Mouse (Mus musculus): ENCODE measurements at regions not wholly inside any gene's neighbourhood (a gene's known extent, or its start where the extent isn't known, plus 50 kb on each side); places are given as distances from the start of the nearest gene placed in this dataset.
"Not testable (repeated sequence)": the region's sequence is repeated elsewhere in the genome, so short reads cannot be mapped to it uniquely, and the experiment has no call there.

DNA sequence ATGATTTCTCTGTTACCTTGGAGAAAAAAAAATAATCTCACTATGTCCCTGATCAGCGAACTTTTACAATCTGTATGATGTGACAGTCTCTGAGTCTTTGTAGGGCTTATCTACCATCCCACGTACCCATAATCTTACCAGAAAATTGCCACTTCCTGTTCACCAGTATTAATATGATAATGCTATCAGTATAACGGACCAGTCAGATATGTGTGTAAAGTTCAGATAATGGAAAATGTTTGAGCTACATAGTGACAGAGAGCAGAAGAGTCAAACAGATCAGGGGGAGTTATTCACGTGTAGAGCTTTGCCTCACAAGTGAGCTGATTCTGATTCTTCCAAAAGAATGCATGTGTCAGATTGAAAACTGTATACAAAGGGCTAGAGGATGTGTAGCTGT lies 466.0 kb upstream of the Fam160b2 start:
- WGBS = 45% methylated on average over 4 of the region's 4 CpGs
- Histone ChIP-seq H3K36me3 (no peaks in the 10 kb centered on the region), H3K27me3 (ENCODE audit: insufficient read depth, poor library complexity, severe bottlenecking) (no peaks in the 10 kb centered on the region), H3K9me3 (no peaks in the 10 kb centered on the region), H3K4me1 (no peaks in the 10 kb centered on the region), H3K4me3 (no peak overlapping the region), H3K27ac (no peak overlapping the region)
- DNase-seq (ENCODE audit: low spot score) = no peak

DNA sequence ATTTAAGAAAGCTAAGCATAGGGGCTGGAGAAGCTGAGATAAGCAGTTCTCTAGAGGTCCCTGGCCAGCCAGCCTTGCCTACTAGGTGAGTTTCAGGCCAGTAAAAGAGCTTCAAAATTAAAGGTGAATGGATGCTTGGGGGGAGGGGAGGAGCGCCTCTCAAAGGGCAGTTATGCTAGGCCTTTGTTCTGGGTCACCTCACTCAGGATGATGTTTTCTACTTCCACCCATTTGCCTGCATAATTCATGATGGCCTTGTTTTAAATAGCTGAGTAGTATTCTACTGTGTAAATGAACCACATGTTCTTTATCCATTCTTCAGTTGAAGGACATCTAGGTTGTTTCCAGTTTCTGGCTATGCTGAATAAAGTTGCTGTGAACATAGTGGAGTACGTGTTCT lies 457.0 kb upstream of the Fam160b2 start:
- Histone ChIP-seq H3K36me3 (no peaks in the 10 kb centered on the region), H3K9me3 (no peaks in the 10 kb centered on the region), H3K27ac (no peak overlapping the region), H3K4me3 (no peak overlapping the region), H3K4me1 (peaks cover 8% of the 10 kb centered on the region), H3K27me3 (ENCODE audit: insufficient read depth, poor library complexity, severe bottlenecking) (no peaks in the 10 kb centered on the region)
- DNase-seq (ENCODE audit: low spot score) = no peak
- 72% methylated on average over 2 of the region's 2 CpGs for WGBS

DNA sequence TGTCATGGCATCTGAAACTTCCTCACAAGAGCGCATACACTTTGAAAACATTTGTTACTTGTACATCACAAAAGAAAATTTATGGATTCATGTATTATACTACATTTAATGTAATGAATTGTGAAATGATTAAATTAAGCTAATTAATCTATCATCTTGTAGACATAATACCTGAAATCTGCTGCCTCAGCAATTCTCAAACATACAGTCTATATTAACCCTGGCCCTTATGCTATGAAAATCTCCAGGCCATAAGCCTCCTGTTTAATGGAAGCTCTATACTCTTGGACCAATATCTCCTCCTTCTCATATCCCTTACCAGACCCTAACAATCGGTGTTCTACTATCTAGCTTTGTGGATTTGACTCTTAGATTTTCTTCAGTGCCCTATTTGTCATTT lies 455.8 kb upstream of the Fam160b2 start:
- WGBS = 85% methylated on average over 2 of the region's 2 CpGs
- no peaks in the 10 kb centered on the region for H3K27me3 ChIP-seq (ENCODE audit: insufficient read depth, poor library complexity, severe bottlenecking)
- no peaks in the 10 kb centered on the region for H3K9me3 ChIP-seq
- no peak overlapping the region for H3K27ac ChIP-seq
- H3K4me1 ChIP-seq = peaks cover 8% of the 10 kb centered on the region
- no peak for DNase-seq (ENCODE audit: low spot score)
- no peak overlapping the region for H3K4me3 ChIP-seq
- H3K36me3 ChIP-seq = no peaks in the 10 kb centered on the region

DNA sequence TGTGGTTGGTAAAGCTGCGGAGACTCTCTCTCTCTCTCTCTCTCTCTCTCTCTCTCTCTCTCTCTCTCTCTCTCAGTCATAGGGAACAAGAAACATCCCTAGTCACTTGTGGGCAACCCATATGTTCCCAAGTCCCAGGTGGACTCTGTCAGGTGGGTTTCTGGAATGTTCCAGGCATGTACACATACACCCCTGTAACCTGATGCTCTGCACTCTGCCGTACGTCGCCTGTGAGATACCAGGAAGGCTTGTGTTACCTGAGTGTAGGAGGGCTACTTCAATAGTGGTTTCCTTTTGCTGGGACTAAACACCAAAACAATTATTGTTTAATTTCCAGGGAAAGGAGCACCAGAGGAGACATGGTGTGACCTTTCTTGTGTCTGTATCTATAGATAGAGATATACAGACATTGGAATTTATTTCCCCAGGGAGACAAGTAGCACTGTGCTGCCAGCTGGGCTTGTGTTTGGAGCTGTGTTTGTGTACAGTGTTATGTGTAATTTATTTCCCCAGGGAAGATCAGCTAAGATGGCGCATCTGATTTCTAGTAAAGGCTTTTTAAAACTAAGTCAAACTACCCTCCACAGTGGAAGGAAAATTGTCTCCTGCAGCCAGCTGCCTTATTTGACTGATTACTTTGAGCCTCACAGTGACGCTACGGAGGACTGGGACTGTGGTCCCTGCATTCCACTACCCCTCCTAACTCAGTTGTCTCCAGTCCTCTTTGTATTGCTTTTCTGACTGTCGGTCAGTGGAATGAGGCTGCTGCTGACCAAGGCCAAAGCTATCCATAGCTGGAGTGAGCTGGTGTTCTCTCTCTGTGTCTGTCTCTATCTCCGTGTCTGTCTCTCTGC lies 454.4 kb upstream of the Fam160b2 start:
- H3K27ac ChIP-seq = no peak overlapping the region
- no peaks in the 10 kb centered on the region for H3K27me3 ChIP-seq (ENCODE audit: insufficient read depth, poor library complexity, severe bottlenecking)
- WGBS = 50% methylated on average over 9 of the region's 9 CpGs
- no peak overlapping the region for H3K4me3 ChIP-seq
- H3K36me3 ChIP-seq = no peaks in the 10 kb centered on the region
- no peak for DNase-seq (ENCODE audit: low spot score)
- peaks cover 8% of the 10 kb centered on the region for H3K4me1 ChIP-seq
- H3K9me3 ChIP-seq = no peaks in the 10 kb centered on the region

DNA sequence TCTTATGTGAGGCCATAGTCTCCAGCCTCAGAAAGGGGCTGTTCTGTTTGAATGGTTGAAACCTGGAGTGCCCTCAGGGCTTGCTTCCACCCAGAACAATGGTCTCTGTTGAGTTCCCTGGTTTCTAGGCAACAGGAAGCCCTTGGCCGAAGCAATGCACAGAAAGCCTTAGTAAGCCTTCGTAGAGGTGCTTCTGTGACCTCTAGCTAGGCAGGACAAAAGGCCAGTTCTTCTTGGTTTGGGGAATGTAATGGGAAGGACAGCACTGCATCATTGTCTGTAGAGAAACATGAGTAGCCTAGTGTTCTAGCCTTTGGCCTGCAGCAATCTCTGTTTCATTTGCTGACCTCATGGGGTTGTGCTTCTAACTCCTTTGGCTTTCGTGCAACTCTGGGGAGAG lies 447.5 kb upstream of the Fam160b2 start:
- Histone ChIP-seq H3K9me3 (no peaks in the 10 kb centered on the region), H3K4me1 (no peaks in the 10 kb centered on the region), H3K27me3 (ENCODE audit: insufficient read depth, poor library complexity, severe bottlenecking) (no peaks in the 10 kb centered on the region), H3K27ac (no peak overlapping the region), H3K4me3 (no peak overlapping the region), H3K36me3 (no peaks in the 10 kb centered on the region)
- WGBS = 50% methylated on average over 3 of the region's 3 CpGs
- no peak for DNase-seq (ENCODE audit: low spot score)

DNA sequence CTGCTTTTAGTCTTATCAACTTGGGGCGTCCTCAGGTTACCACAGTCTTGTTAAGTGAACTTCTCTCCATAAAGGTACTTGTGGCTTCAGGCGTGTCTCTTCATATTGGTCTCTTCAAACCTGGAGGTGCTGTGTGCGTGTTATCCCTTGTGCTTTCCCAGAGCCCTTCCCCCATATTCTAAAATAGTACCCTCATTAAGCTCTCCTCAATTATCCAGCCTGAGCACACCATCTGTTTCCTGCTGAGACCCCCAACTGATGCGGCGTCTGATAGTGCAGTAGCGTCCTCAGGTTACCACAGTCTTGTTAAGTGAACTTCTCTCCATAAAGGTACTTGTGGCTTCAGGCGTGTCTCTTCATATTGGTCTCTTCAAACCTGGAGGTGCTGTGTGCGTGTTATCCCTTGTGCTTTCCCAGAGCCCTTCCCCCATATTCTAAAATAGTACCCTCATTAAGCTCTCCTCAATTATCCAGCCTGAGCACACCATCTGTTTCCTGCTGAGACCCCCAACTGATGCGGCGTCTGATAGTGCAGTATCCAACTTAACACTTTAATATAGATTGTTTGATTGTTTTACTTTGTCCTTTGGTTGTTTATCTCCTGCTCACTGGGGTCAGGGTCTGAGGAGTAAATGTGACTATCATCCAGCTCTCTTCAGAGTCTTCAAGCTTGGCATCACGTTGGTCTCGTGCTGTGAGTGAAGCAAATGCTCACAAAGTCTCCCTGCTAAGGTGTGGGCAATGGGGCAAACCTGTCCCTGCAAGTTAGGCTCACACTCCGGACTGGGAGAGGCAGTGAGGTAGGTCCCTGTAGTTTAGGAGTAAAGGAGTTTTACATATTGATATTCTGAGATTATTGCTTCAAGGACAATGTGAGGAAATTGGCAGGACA lies 444.5 kb upstream of the Fam160b2 start:
- H3K36me3 ChIP-seq; H3K9me3 ChIP-seq; H3K4me3 ChIP-seq; H3K27ac ChIP-seq; H3K4me1 ChIP-seq; H3K27me3 ChIP-seq (ENCODE audit: insufficient read depth, poor library complexity, severe bottlenecking); DNase-seq (ENCODE audit: low spot score): not testable (repeated sequence)
- WGBS = 19% methylated on average over 12 of the region's 13 CpGs

DNA sequence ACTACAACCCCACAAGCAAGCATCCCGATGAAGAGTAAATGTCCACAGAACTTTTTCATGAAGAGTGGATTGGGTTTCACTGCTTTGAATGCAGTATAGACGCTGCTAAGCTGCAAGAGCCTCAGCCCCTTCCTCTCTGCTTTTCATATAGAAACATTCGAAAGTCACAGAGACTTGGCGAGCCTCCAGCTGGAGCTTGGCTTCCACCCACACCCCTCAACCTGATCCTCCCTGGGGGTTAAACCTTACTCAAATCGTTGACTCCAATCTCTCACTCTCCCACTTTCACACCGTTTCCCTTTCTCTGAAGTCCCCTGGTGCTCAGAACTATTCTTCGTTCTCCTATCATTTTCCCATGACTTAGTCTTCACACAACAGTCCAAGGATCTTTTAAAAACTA lies 437.0 kb upstream of the Fam160b2 start:
- peaks cover 5% of the 10 kb centered on the region; the same call in 1 of the 2 replicates for H3K4me1 ChIP-seq
- 61% methylated on average over 7 of the region's 7 CpGs for WGBS
- no peak overlapping the region for H3K4me3 ChIP-seq
- H3K9me3 ChIP-seq = no peaks in the 10 kb centered on the region
- H3K27ac ChIP-seq = no peak overlapping the region
- peaks cover 15% of the 10 kb centered on the region; the same call in 1 of the 2 replicates for H3K27me3 ChIP-seq (ENCODE audit: insufficient read depth, poor library complexity, severe bottlenecking)
- no peaks in the 10 kb centered on the region for H3K36me3 ChIP-seq
- DNase-seq (ENCODE audit: low spot score) = no peak

DNA sequence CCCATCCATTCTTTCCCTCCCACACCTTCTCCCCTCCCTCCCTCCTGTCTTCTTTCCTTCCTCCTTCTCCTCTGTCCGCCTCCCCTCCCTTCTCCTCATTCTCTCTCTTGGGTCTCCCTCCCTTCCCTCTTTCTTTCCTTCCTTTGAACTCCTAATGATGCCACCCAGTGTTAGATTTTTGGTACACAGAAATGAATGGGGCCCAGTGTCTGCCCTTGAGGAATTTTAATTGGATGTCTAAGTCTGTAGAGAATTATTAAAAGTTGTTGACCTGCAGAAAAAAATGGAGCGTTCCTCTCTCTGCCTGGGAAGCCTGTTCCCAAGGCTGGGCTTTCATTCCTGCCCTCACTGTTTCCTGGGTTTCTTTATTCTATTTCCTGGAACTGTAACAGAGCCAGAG lies 434.0 kb upstream of the Fam160b2 start:
- Histone ChIP-seq H3K27ac (no peak overlapping the region), H3K36me3 (no peaks in the 10 kb centered on the region), H3K4me1 (peaks cover 5% of the 10 kb centered on the region; the same call in 1 of the 2 replicates), H3K27me3 (ENCODE audit: insufficient read depth, poor library complexity, severe bottlenecking) (peaks cover 15% of the 10 kb centered on the region; the same call in 1 of the 2 replicates), H3K4me3 (no peak overlapping the region), H3K9me3 (no peaks in the 10 kb centered on the region)
- WGBS = 67% methylated on average over 2 of the region's 2 CpGs
- no peak for DNase-seq (ENCODE audit: low spot score)

DNA sequence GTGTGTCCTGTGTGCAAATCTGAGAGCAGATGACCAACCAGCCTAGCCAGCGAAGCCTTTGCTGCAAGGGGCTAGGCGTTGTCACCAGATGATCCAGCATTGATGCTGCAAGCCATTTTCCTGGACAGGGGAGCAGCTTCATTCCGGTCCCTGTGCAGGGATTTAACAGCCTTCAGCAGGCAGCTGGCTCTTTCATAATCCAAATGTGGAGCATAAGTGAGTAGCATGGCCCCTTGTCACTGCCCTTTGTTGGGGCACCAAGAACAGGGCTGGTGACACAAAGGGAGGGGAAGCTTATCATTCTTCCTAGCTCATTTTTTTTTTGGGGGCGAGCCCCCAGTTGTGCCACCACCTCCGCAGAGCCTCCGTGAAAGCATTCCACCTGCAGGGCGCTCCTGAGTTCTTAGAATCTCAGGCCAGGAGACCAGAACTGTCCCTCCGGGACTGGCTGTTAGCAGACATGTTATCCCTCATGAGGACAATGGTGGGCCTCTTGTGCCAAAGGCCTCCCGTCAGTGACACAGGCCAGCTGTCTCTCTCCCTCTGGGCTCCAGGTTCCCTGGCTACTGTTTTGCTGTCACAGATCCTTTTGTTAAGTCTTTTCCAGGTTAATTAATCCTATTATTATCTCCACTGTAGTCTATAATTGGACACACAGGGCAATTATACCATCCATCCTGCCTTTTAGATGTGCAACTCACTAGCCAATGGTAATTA lies 430.7 kb upstream of the Fam160b2 start:
- peaks cover 3% of the 10 kb centered on the region; the same call in 1 of the 2 replicates for H3K27me3 ChIP-seq (ENCODE audit: insufficient read depth, poor library complexity, severe bottlenecking)
- H3K9me3 ChIP-seq = no peaks in the 10 kb centered on the region
- no peaks in the 10 kb centered on the region for H3K36me3 ChIP-seq
- H3K4me3 ChIP-seq = no peak overlapping the region
- DNase-seq (ENCODE audit: low spot score) = no peak
- H3K27ac ChIP-seq = no peak overlapping the region
- 77% methylated on average over 9 of the region's 9 CpGs for WGBS
- H3K4me1 ChIP-seq = no peaks in the 10 kb centered on the region
